Mouse (Mus musculus) embryonic facial prominence, embryonic 11.5 days (tissue): ENCODE data around the gene Mbnl2. TPM values are rescaled to one million over a fixed set of nuclear protein-coding genes. Genes with fewer than 3 reads are reported as not detected.
A peak's percentile ranks its signal among the peaks of the same experiment; 100 is the strongest.

ENCODE experiments used
- ATAC-seq: fragments of 200-750 bp; cut with Nextera tagmentation; replicated peaks from 2 replicates; pipeline ENCODE4 v1.8.0; 2017; ENCODE audit warnings: low read depth; ENCODE audit not compliant: insufficient number of reproducible peaks, low FRiP score, low TSS enrichment
- DNase-seq: peaks from one replicate; pipeline ENCODE4 v3.0.0-alpha.2; 2015; ENCODE audit warnings: low spot score
- H3K27ac ChIP-seq: fragments of 300-500 bp; sonication (generic); replicated peaks from 2 replicates; pipeline ENCODE4 v1.5.1; 2014; ENCODE audit warnings: mild to moderate bottlenecking, low read depth, low read length, control low read depth
- H3K27me3 ChIP-seq: fragments of 300-500 bp; sonication (generic); 2 replicates; pipeline ENCODE4 v1.6.1; 2014; ENCODE audit warnings: mild to moderate bottlenecking, low read length, moderate library complexity, mixed read lengths; ENCODE audit not compliant: control insufficient read depth, insufficient read depth
- H3K36me3 ChIP-seq: fragments of 300-500 bp; sonication (generic); replicated peaks from 2 replicates; pipeline ENCODE4 v1.6.1; 2014; ENCODE audit warnings: low read depth, mild to moderate bottlenecking, low read length, moderate library complexity, mixed read lengths; ENCODE audit not compliant: control insufficient read depth, insufficient read depth
- H3K4me1 ChIP-seq: fragments of 300-500 bp; sonication (generic); 2 replicates; pipeline ENCODE4 v1.6.1; 2014; ENCODE audit warnings: low read length, mixed read lengths; ENCODE audit not compliant: control insufficient read depth, insufficient read depth
- H3K4me2 ChIP-seq: fragments of 300-500 bp; sonication (generic); 2 replicates; pipeline ENCODE4 v1.6.1; 2014; ENCODE audit warnings: low read depth, mild to moderate bottlenecking, control low read depth, low read length, moderate library complexity
- H3K4me3 ChIP-seq: fragments of 300-500 bp; sonication (generic); 2 replicates; pipeline ENCODE4 v1.5.1; 2014; ENCODE audit warnings: low read depth, low read length, control low read depth
- H3K9ac ChIP-seq: fragments of 300-500 bp; sonication (generic); replicated peaks from 2 replicates; pipeline ENCODE4 v1.6.1; 2014; ENCODE audit warnings: mild to moderate bottlenecking, control low read depth, low read length
- H3K9me3 ChIP-seq: fragments of 300-500 bp; sonication (generic); replicated peaks from 2 replicates; pipeline ENCODE4 v1.6.1; 2016; ENCODE audit warnings: mild to moderate bottlenecking, low read length, inconsistent platforms, mixed read lengths; ENCODE audit not compliant: control insufficient read depth
- WGBS: fragments of 180-500 bp; shearing (Covaris S2); extraction: QIAGEN DNeasy Blood & Tissue Kit; methylation state at CpG from one replicate; pipeline ENCODE4 v1.1.7; 2014; 5-methylcytosine and 5-hydroxymethylcytosine counted together
- polyA plus RNA-seq: library from polyadenylated mRNA; unstranded; fragments of >200 nt; fragmentation: Nextera tagmentation; extraction: Ambion mirVana; gene quantifications from 2 replicates; pipeline ENCODE4 v1.2.1, GENCODE M21; 2014

Mbnl2 gene
- polyA plus RNA-seq, 1 experiment from 2014 or later: 76.0 TPM

DNA sequence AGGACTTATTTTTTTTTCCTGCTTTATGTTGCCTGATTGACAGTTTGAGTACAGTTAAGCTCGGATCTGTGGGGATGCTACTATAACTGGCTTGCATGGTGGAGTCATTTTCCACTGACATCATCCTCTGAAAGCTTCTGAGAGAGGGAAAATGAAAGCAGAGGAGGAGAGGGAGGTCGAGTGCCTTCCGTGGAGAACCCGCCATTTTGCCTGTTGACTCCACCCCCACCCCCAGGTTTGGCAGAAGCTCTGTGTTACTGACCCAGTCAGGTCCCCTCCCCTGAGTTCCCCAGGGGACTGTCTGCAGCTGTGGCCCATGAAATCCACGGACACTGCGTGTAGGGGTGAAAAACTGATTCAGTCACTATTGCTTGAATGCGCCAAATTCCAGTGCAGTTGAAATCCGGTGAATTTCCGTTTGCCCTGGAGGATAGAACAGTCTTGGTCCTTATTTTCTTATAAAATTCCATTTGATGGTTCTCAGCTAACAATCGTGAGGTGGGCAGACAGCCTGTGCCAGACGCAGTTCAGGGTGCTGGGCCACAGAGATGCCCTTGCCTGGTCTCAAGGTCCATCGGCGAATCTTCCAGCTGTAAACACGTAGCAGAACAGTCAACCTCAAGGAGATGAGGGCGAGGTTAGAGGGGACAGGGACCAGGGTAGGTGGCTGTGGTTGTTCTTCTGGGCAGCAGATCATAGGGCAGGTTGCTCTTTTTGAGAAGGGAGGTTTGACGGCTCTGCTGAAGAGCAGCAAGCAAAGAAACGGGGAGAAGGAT is 20.9 kb downstream of the Mbnl2 start:
- Histone ChIP-seq H3K4me1 (peaks cover 17% of the 10 kb centered on the region), H3K27ac (peak overlapping the region; percentile 59; the same call in 1 of the 2 replicates), H3K4me2 (no peak overlapping the region), H3K9ac (no peak overlapping the region), H3K27me3 (no peaks in the 10 kb centered on the region), H3K36me3 (no peaks in the 10 kb centered on the region), H3K4me3 (no peak overlapping the region), H3K9me3 (no peaks in the 10 kb centered on the region)
- ATAC-seq (no peak), DNase-seq (no peak)
- WGBS: 63% methylated on average over 17 of the region's 17 CpGs

DNA sequence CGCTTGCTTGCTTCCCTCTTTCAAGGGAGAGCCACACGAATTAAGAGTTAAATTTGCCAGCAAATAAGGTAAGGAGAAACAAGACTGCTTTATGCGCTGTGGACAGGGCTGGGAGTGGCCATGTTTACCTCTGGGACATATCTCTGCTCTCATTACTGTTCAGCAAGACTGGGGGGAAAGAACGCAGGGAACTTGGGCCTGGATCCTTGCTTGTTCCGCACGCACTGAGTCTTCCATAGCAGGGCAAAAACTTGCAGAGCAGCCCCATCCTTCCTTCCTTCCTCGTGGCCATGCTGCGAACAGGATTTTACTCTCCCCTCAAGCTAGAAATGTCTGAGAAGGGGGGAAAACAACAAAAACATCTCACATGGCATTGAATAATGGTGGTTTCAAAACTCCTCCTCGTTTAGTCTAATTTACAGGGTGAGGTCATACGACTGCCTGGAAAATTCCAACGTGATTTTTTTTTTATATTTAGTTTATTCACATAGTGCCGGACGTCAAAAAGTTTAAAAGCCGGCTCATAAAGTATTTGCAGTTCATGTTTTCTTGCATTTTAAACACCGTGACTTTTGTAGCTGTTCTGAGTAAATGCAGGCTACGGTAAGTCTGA is 21.8 kb downstream of the Mbnl2 start:
- ATAC-seq: no peak
- Histone ChIP-seq H3K9ac (0 out of 2 replicates have a peak overlapping the region, but pooled peaks have one; percentile 47), H3K27me3 (no peaks in the 10 kb centered on the region), H3K4me2 (no peak overlapping the region), H3K36me3 (no peaks in the 10 kb centered on the region), H3K4me3 (no peak overlapping the region), H3K27ac (peak overlapping the region; percentile 59), H3K4me1 (peaks cover 17% of the 10 kb centered on the region), H3K9me3 (no peaks in the 10 kb centered on the region)
- DNase-seq: peak; percentile 34
- WGBS: 33% methylated on average over 16 of the region's 16 CpGs

DNA sequence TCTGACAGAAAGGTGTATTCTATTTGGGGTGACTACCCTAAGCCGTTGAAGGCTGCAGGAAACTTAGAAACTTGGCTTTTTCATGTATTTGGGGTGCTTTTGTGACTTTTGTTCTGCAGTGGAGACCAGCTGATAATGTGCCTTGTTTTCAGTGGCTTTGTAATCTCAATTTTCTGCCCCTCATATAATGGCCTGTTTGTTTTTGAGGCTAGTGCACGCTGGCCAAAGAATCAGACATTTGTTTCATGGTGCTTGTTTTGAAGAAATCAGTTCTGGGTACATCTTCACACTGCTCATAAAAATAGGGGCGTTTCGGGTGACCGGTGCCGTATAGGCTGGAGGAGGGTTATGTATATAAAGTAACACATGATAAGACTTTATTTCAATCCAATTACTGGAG is 22.4 kb downstream of the Mbnl2 start:
- WGBS: 67% methylated on average over 6 of the region's 6 CpGs
- Histone ChIP-seq H3K27ac (0 out of 2 replicates have a peak overlapping the region, but pooled peaks have one; percentile 59), H3K9me3 (no peaks in the 10 kb centered on the region), H3K36me3 (no peaks in the 10 kb centered on the region), H3K4me3 (no peak overlapping the region), H3K4me2 (no peak overlapping the region), H3K9ac (no peak overlapping the region), H3K27me3 (no peaks in the 10 kb centered on the region), H3K4me1 (peaks cover 17% of the 10 kb centered on the region)
- no peak for ATAC-seq
- DNase-seq: no peak

GRCm38 (mm10) chr14:120298439-120298838 is 23.0 kb downstream of the Mbnl2 start:
- H3K9ac ChIP-seq: no peak overlapping the region
- H3K4me2 ChIP-seq: no peak overlapping the region
- no peak overlapping the region for H3K27ac ChIP-seq
- H3K4me1 ChIP-seq: peaks cover 17% of the 10 kb centered on the region
- no peaks in the 10 kb centered on the region for H3K36me3 ChIP-seq
- DNase-seq: no peak
- no peaks in the 10 kb centered on the region for H3K27me3 ChIP-seq
- H3K9me3 ChIP-seq: no peaks in the 10 kb centered on the region
- no peak overlapping the region for H3K4me3 ChIP-seq
- ATAC-seq: no peak
- WGBS: 61% methylated on average over 5 of the region's 5 CpGs

DNA sequence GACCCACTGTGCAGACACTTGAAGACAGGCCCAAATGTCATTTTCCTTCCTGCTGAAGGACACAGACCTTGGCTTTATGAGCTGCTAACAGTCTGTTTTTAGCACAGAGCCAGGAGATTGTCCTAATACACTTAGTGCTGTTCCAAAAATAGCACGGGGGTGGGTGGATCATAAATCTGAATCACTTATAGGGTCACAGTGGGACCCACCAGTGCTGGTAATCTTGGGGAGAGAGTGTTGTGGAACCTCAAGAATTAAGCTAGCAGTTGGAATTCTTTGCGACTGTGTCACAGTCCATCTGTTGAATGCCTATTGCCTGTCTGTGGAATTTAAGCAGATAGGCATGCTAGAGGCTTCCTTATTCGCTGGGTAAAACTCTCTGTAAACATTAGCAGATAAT is 24.2 kb downstream of the Mbnl2 start:
- no peaks in the 10 kb centered on the region for H3K27me3 ChIP-seq
- H3K4me2 ChIP-seq: no peak overlapping the region
- no peaks in the 10 kb centered on the region for H3K9me3 ChIP-seq
- ATAC-seq (no peak), DNase-seq (no peak)
- no peak overlapping the region for H3K4me3 ChIP-seq
- H3K4me1 ChIP-seq: peaks cover 17% of the 10 kb centered on the region
- H3K27ac ChIP-seq: no peak overlapping the region
- no peaks in the 10 kb centered on the region for H3K36me3 ChIP-seq
- WGBS: 79% methylated on average over 3 of the region's 3 CpGs
- no peak overlapping the region for H3K9ac ChIP-seq

DNA sequence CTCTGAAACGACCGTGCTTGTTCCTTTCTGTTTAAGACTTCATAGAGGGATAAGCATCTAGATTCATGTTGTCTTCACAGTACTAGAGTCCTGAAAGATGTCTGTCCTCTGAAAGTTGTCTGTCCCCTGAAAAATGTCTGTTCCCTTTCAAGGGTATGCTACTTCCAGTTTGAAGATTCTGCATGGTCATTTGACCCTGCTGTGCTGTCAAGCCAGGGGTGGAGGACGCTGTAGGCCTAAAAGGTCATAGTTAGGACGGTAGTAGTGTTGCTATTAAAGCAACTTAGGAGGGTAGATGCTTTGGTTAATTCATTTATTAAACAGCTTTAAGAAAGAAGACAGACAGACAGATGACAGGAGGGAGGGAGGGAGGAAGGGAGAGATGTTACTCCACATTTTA is 24.7 kb downstream of the Mbnl2 start:
- Histone ChIP-seq H3K27me3 (no peaks in the 10 kb centered on the region), H3K4me3 (no peak overlapping the region), H3K9me3 (no peaks in the 10 kb centered on the region), H3K9ac (no peak overlapping the region), H3K27ac (no peak overlapping the region), H3K4me2 (no peak overlapping the region), H3K4me1 (peaks cover 17% of the 10 kb centered on the region), H3K36me3 (no peaks in the 10 kb centered on the region)
- no peak for DNase-seq
- ATAC-seq: no peak
- WGBS: 73% methylated on average over 4 of the region's 4 CpGs

- no peaks in the 10 kb centered on the region for H3K36me3 ChIP-seq
- peaks cover 12% of the 10 kb centered on the region for H3K4me1 ChIP-seq
- H3K9me3 ChIP-seq: no peaks in the 10 kb centered on the region
- H3K4me2 ChIP-seq: no peak overlapping the region
- no peak overlapping the region for H3K9ac ChIP-seq
- 93% methylated on average over 4 of the region's 4 CpGs for whole genome bisulfite sequencing
- no peak overlapping the region for H3K27ac ChIP-seq
- H3K4me3 ChIP-seq: no peak overlapping the region
- ATAC-seq: no peak
- H3K27me3 ChIP-seq: no peaks in the 10 kb centered on the region
- DNase-seq: no peak
Measured at GRCm38 (mm10) chr14:120300814-120301213, 25.3 kb downstream of the Mbnl2 start.

- no peaks in the 10 kb centered on the region for H3K9me3 ChIP-seq
- no peaks in the 10 kb centered on the region for H3K4me1 ChIP-seq
- H3K9ac ChIP-seq: no peak overlapping the region
- H3K36me3 ChIP-seq: no peaks in the 10 kb centered on the region
- no peak for ATAC-seq
- no peak overlapping the region for H3K4me2 ChIP-seq
- no peak overlapping the region for H3K27ac ChIP-seq
- no peaks in the 10 kb centered on the region for H3K27me3 ChIP-seq
- no peak for DNase-seq
- no peak overlapping the region for H3K4me3 ChIP-seq
- 33% methylated on average over 6 of the region's 6 CpGs for WGBS
Measured at GRCm38 (mm10) chr14:120302913-120303548, 27.6 kb downstream of the Mbnl2 start.
